Mouse (Mus musculus) midbrain, embryonic 10.5 days (tissue): ENCODE measurements at regions not wholly inside any gene's neighbourhood (a gene's known extent, or its start where the extent isn't known, plus 50 kb on each side); places are given as distances from the start of the nearest gene placed in this dataset.
"Not testable (repeated sequence)": the region's sequence is repeated elsewhere in the genome, so short reads cannot be mapped to it uniquely, and the experiment has no call there.

ENCODE experiments used
- DNase-seq: peaks from one replicate; pipeline ENCODE4 v3.0.0-alpha.2; 2017; ENCODE audit warnings: low spot score
- H3K27ac ChIP-seq: fragments of 300-500 bp; sonication (generic); replicated peaks from 2 replicates; pipeline ENCODE4 v1.5.1; 2016; ENCODE audit warnings: mild to moderate bottlenecking
- H3K27me3 ChIP-seq: fragments of 300-500 bp; sonication (generic); 2 replicates; pipeline ENCODE4 v1.6.1; 2016; ENCODE audit warnings: low read depth, mild to moderate bottlenecking; ENCODE audit not compliant: poor library complexity, severe bottlenecking
- H3K36me3 ChIP-seq: fragments of 300-500 bp; sonication (generic); 2 replicates; pipeline ENCODE4 v1.6.1; 2016; ENCODE audit warnings: mild to moderate bottlenecking, moderate library complexity
- H3K4me1 ChIP-seq: fragments of 300-500 bp; sonication (generic); 2 replicates; pipeline ENCODE4 v1.6.1; 2016
- H3K4me3 ChIP-seq: fragments of 300-500 bp; sonication (generic); 2 replicates; pipeline ENCODE4 v1.5.1; 2016; ENCODE audit warnings: mild to moderate bottlenecking, moderate library complexity
- H3K9me3 ChIP-seq: fragments of 300-500 bp; sonication (generic); replicated peaks from 2 replicates; pipeline ENCODE4 v1.6.1; 2016; ENCODE audit warnings: mild to moderate bottlenecking
- WGBS: fragments of 180-500 bp; shearing (Covaris S2); methylation state at CpG from one replicate; pipeline ENCODE4 v1.1.7; 2016; 5-methylcytosine and 5-hydroxymethylcytosine counted together

GRCm38 (mm10) chr7:137522450-137522849, 85.0 kb downstream of the Glrx3 start:
- no peak overlapping the region for H3K4me3 ChIP-seq
- H3K27me3 ChIP-seq = no peaks in the 10 kb centered on the region
- no peaks in the 10 kb centered on the region for H3K36me3 ChIP-seq
- H3K9me3 ChIP-seq = no peaks in the 10 kb centered on the region
- H3K27ac ChIP-seq = no peak overlapping the region
- DNase-seq = no peak
- H3K4me1 ChIP-seq = peaks cover 15% of the 10 kb centered on the region
- WGBS = 85% methylated on average over 5 of the region's 5 CpGs

- H3K9me3 ChIP-seq = no peaks in the 10 kb centered on the region
- no peak overlapping the region for H3K4me3 ChIP-seq
- no peaks in the 10 kb centered on the region for H3K27me3 ChIP-seq
- H3K4me1 ChIP-seq = no peaks in the 10 kb centered on the region
- no peaks in the 10 kb centered on the region for H3K36me3 ChIP-seq
- 86% methylated on average over 4 of the region's 4 CpGs for WGBS
- no peak overlapping the region for H3K27ac ChIP-seq
- DNase-seq = no peak
These were observed 96.1 kb downstream of the Glrx3 start for GRCm38 (mm10) chr7:137533476-137533875.

DNA sequence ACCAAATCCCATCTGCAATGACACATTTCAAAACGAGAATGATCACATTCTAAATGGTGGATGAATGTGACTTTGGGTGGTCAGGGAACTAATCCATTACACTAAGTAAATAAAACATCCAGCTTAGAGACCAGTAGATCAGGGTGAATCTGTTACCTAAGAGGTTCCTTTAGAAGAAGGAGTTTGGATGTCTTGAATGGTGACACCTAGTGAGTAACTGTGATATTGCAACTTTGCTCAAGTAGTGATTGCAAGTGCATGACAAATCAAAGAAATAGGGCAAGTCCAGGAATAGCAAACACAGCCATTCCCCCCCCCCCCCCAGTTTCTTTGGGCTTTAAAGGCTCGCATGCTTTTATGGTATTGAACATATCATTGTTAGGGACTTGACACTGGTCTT, 112.6 kb downstream of the Glrx3 start:
- Histone ChIP-seq H3K4me1 (no peaks in the 10 kb centered on the region), H3K27ac (no peak overlapping the region), H3K27me3 (no peaks in the 10 kb centered on the region), H3K4me3 (no peak overlapping the region), H3K36me3 (no peaks in the 10 kb centered on the region), H3K9me3 (no peaks in the 10 kb centered on the region)
- no peak for DNase-seq
- WGBS = 35% methylated on average over 2 of the region's 2 CpGs

DNA sequence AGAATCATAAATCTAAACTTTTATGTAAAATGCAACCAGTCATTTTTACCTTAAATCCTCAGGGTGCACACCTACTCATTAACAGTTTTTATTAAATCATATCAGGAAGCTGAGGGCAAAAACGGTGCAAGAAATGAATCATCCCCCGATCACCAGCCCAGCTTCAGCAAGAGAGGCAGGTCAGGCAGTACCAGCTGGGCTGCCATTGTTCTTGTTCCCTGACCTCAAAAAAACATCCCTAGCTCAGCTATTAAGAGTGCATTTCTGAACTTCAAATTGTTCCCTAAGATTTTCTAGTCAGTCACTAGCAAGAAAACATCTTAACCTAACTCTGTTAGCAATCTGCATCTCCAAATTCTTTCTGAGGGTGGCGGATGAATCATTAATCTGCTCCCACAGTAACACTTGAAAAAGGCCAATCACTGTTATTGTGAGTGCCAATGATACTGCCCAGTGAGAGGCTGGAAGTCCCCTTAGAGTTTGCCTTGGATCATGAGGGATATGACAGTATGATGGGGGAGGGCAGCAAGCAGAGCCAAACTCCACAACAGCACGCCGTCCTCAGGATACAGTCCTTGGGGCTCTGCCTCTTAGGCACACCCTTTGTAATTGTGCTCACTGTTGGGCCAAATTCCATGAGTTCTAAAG, 115.3 kb downstream of the Glrx3 start:
- Histone ChIP-seq H3K36me3 (no peaks in the 10 kb centered on the region), H3K9me3 (no peaks in the 10 kb centered on the region), H3K27me3 (no peaks in the 10 kb centered on the region), H3K27ac (no peak overlapping the region), H3K4me3 (no peak overlapping the region), H3K4me1 (peaks cover 9% of the 10 kb centered on the region)
- no peak for DNase-seq
- WGBS = 75% methylated on average over 5 of the region's 5 CpGs

DNA sequence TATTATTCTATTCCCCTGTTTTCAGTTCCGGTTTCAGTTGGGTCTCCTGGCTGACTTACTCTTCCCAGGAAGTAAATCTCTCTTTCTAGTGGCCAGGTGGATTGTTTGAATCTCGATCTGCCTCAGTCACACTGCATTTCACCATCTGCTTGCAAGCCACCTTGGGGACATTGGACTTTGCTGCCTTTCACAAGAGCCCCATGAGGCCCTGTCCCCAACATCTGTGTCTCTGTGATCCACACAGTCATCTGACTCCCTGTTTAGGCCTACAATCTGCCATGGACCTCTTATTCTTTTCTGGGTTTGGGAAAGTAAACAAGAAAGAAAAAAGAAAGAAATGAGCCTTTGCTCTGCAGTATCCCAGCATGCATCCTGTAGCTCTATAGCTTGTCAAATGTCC, 118.1 kb downstream of the Glrx3 start:
- Histone ChIP-seq H3K4me3 (no peak overlapping the region), H3K9me3 (no peaks in the 10 kb centered on the region), H3K4me1 (peaks cover 9% of the 10 kb centered on the region), H3K36me3 (no peaks in the 10 kb centered on the region), H3K27ac (peak overlapping the region; percentile 18; the same call in 1 of the 2 replicates), H3K27me3 (no peaks in the 10 kb centered on the region)
- 71% methylated on average over 2 of the region's 2 CpGs for WGBS
- DNase-seq = no peak

DNA sequence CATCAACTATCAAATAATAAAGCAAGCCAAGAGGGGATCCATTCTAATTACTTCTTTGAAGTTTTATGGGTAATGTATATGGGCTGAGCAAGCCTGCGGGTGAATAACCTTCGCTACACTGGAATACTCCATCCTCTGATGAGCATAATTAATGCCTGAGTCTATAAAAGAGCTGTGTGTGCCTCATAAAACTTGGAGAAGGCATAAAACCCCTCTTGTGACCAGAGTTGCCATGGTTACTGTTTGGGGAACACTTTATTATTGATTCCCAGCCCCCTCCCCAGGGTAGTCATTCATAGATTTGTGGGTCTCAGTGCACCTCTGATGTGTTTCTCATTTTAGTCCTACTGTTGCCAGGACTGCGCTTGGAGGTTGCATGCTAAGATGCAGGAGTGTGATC, 120.0 kb downstream of the Glrx3 start:
- DNase-seq = no peak
- H3K27ac ChIP-seq = no peak overlapping the region
- H3K9me3 ChIP-seq = no peaks in the 10 kb centered on the region
- no peaks in the 10 kb centered on the region for H3K36me3 ChIP-seq
- no peak overlapping the region for H3K4me3 ChIP-seq
- peaks cover 9% of the 10 kb centered on the region for H3K4me1 ChIP-seq
- WGBS = 93% methylated on average over 3 of the region's 3 CpGs
- H3K27me3 ChIP-seq = no peaks in the 10 kb centered on the region

- H3K27ac ChIP-seq = no peak overlapping the region
- H3K4me3 ChIP-seq = no peak overlapping the region
- no peaks in the 10 kb centered on the region for H3K27me3 ChIP-seq
- 91% methylated on average over 3 of the region's 3 CpGs for WGBS
- no peak for DNase-seq
- no peaks in the 10 kb centered on the region for H3K36me3 ChIP-seq
- no peaks in the 10 kb centered on the region for H3K9me3 ChIP-seq
- H3K4me1 ChIP-seq = peaks cover 9% of the 10 kb centered on the region
These were observed 121.5 kb downstream of the Glrx3 start for GRCm38 (mm10) chr7:137558871-137559270.

DNA sequence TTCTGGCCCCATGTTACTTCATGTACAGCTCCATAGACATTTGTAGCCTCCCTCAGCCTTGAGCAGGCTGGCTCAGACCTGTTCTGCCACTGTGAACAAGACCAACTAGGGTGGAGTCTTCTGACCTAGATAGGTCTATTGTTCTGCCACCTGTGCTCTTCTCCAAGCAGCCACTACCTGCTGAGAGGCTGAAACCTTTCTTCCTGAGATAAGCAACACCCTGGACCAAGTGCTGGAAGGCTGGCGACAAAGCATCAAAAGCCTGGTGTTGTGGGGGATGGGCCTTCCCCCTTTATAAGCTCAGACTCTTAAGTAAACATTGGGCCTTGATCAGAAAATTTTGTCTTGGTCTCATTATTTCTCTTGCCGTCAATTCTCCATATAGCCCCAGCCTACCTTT, 132.8 kb downstream of the Glrx3 start:
- Histone ChIP-seq H3K27ac (no peak overlapping the region), H3K9me3 (no peaks in the 10 kb centered on the region), H3K4me1 (no peaks in the 10 kb centered on the region), H3K27me3 (no peaks in the 10 kb centered on the region), H3K36me3 (no peaks in the 10 kb centered on the region), H3K4me3 (no peak overlapping the region)
- DNase-seq = no peak
- WGBS = 78% methylated on average over 2 of the region's 2 CpGs

GRCm38 (mm10) chr7:137575491-137575890, 138.1 kb downstream of the Glrx3 start:
- H3K4me1 ChIP-seq = peaks cover 6% of the 10 kb centered on the region
- DNase-seq = no peak
- H3K27me3 ChIP-seq = no peaks in the 10 kb centered on the region
- no peak overlapping the region for H3K27ac ChIP-seq
- H3K4me3 ChIP-seq = no peak overlapping the region
- H3K36me3 ChIP-seq = no peaks in the 10 kb centered on the region
- WGBS = 83% methylated on average over 3 of the region's 3 CpGs
- H3K9me3 ChIP-seq = no peaks in the 10 kb centered on the region

GRCm38 (mm10) chr7:137576251-137576650, 138.8 kb downstream of the Glrx3 start:
- no peak overlapping the region for H3K27ac ChIP-seq
- DNase-seq = no peak
- H3K4me1 ChIP-seq = peaks cover 6% of the 10 kb centered on the region
- no peaks in the 10 kb centered on the region for H3K27me3 ChIP-seq
- no peak overlapping the region for H3K4me3 ChIP-seq
- H3K9me3 ChIP-seq = no peaks in the 10 kb centered on the region
- no peaks in the 10 kb centered on the region for H3K36me3 ChIP-seq
- 64% methylated on average over 6 of the region's 6 CpGs for WGBS

GRCm38 (mm10) chr7:137583556-137583955, 146.1 kb downstream of the Glrx3 start:
- Histone ChIP-seq H3K27me3 (no peaks in the 10 kb centered on the region), H3K27ac (no peak overlapping the region), H3K4me1 (no peaks in the 10 kb centered on the region), H3K9me3 (no peaks in the 10 kb centered on the region), H3K36me3 (no peaks in the 10 kb centered on the region), H3K4me3 (no peak overlapping the region)
- DNase-seq = no peak
- 83% methylated on average over 2 of the region's 2 CpGs for WGBS

GRCm38 (mm10) chr7:137584916-137585315, 147.5 kb downstream of the Glrx3 start:
- DNase-seq, H3K4me1 ChIP-seq, H3K4me3 ChIP-seq, H3K27ac ChIP-seq, H3K9me3 ChIP-seq, H3K27me3 ChIP-seq, H3K36me3 ChIP-seq: not testable (repeated sequence)
- WGBS = 91% methylated on average over 4 of the region's 4 CpGs

- DNase-seq = no peak
- Histone ChIP-seq H3K9me3 (no peaks in the 10 kb centered on the region), H3K36me3 (no peaks in the 10 kb centered on the region), H3K27me3 (no peaks in the 10 kb centered on the region), H3K4me1 (no peaks in the 10 kb centered on the region), H3K27ac (no peak overlapping the region), H3K4me3 (no peak overlapping the region)
- WGBS = 84% methylated on average over 8 of the region's 8 CpGs
These were observed 156.2 kb downstream of the Glrx3 start for GRCm38 (mm10) chr7:137593570-137593969.

- no peaks in the 10 kb centered on the region for H3K27me3 ChIP-seq
- 95% methylated on average over 4 of the region's 4 CpGs for WGBS
- no peak for DNase-seq
- H3K4me3 ChIP-seq = no peak overlapping the region
- no peaks in the 10 kb centered on the region for H3K36me3 ChIP-seq
- H3K9me3 ChIP-seq = no peaks in the 10 kb centered on the region
- no peaks in the 10 kb centered on the region for H3K4me1 ChIP-seq
- no peak overlapping the region for H3K27ac ChIP-seq
These were observed 158.2 kb downstream of the Glrx3 start for GRCm38 (mm10) chr7:137595567-137595966.
